13 mouse cellular contexts compared by ENCODE assay signal in the genomic region with DNA sequence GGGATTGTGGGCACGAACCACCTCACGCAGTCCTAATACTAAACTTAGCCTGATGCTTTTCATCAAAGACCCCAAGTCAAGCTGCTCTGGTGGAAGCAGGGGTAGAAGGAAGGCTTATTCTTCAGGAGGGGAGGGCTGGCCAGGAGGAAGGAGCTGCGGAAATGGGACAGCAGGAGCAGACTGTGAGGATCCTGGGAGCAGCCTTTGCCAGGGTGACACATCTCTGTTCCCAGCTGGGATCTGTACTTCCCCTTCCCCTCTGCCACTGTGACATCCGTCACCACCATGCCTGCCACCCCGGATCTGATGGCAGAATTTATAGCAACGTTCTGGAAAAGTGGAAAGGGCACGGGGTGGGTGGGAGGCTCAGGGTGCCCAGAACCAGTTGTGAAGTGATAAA.
"Had no signal": no experiment of that assay in that cellular context is flagged by ENCODE, and none has a peak within 500 bp of the region (broad histone marks: within the 10 kb centered on the region; RNA-seq: fewer than 3 reads in every experiment).

No protein-coding gene starts in this region.

- H3K27me3 ChIP-seq: intestine, embryonic 15.5 days; liver, embryonic 15.5 days had no signal

- ATAC-seq: intestine, embryonic 15.5 days had no signal

- H3K4me3 ChIP-seq: intestine, embryonic 15.5 days; left cerebral cortex, adult 2 months; limb, embryonic 10.5 days; liver, embryonic 15.5 days; midbrain, embryonic 10.5 days; myocyte had no signal

- DNase-seq: kidney, adult 18-20 months; kidney, postnatal 10 days; kidney, postnatal 4 days; midbrain, embryonic 14.5 days had no signal

- H3K4me1 ChIP-seq: liver, embryonic 15.5 days had no signal

- H3K4me2 ChIP-seq: intestine, embryonic 15.5 days; liver, embryonic 11.5 days; liver, embryonic 15.5 days had no signal

- H3K27ac ChIP-seq: intestine, embryonic 15.5 days; left cerebral cortex, adult 2 months; limb, embryonic 10.5 days; liver, embryonic 15.5 days; macrophage; stomach, postnatal 0 days had no signal

- H3K9me3 ChIP-seq: intestine, embryonic 15.5 days; limb, embryonic 10.5 days; liver, embryonic 15.5 days; midbrain, embryonic 10.5 days had no signal

- H3K9ac ChIP-seq: intestine, embryonic 15.5 days; liver, embryonic 15.5 days had no signal

- H3K36me3 ChIP-seq: intestine, embryonic 15.5 days; limb, embryonic 10.5 days; liver, embryonic 15.5 days; midbrain, embryonic 10.5 days had no signal
